Mouse (Mus musculus) adrenal gland, postnatal 4 days (tissue): ENCODE data around the gene Nckap5l. TPM values are rescaled to one million over a fixed set of nuclear protein-coding genes. Genes with fewer than 3 reads are reported as not detected.
A peak's percentile ranks its signal among the peaks of the same experiment; 100 is the strongest.
"Not testable (repeated sequence)": the region's sequence is repeated elsewhere in the genome, so short reads cannot be mapped to it uniquely, and the experiment has no call there.

ENCODE experiments used
- DNase-seq, 2 experiments: peaks; one replicate each; pipeline ENCODE4 v3.0.0; 2021 to 2022; ENCODE audit warnings: low spot score in 2 of 2, mixed read lengths in 2 of 2
- total RNA-seq, 2 experiments: library from RNA; stranded (reverse); gene quantifications; 2 replicates each; pipeline ENCODE4 v1.2.3; 2021

Nckap5l gene
- total RNA-seq, 2 experiments from 2014 or later: 35.7 to 44.5 TPM

DNA sequence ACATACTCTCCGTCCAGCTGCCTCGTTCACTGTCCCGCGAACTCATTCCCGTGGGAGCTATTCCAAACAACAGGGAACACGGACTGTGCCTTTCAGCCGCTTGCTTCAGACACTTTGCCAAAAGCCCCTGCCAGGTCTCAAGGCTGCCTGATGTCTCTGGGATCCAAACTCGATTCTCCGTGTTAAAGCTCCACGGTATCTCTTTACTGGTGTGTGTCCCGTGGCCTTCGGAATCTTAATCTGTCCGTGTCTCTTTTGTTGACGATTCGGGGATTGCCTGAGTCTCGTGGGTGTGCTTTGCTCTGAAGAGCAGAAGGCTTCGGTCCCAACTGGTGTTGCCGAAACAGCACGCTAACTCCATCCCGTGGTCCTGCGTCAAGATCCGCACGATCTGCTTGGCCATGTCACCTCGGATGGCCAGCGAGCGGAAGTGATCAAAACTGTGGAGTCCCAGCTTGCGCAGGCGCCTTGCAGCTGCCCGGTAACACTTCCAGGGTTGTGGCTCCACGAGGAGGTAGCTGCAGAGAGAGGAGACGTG lies 12.7 kb upstream of the Nckap5l start:
- no peak for DNase-seq

DNA sequence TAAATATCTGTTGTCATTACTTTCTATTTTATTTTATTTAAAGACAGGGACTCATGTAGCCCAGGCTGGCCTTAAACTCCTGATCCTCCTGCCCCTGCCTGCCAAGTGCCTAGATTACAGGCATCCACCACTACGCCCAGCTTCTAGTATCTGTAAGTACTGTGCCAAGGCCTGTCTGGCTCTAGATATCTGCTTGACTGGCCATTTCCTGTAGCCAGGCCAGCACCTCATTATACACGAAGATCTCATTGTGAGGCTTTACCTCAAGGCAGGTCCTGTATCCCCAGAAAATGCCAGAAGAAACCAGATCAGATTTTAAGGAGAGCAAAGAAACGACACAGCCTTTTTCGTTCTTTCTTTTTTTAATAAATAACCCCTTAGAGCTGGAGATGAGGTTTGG lies 12.2 kb upstream of the Nckap5l start:
- DNase-seq: no peak

DNA sequence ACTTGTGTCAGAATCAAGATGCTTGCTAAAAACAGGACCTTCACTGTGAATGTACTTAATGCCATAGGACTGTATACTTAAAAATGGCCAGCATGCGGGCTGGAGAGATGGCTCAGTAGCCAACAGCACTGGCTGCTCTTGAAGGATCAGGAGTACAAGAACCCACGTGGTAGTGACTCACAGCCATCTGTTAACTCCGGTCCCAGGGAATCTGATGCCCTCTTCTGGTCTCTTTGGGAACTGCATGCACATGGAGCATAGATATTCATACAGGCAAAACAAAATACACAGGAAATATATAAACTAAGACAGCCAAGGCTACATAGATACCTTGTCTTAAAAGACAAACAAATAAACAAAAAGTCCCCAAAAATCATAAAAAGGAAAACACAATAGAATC lies 11.5 kb upstream of the Nckap5l start:
- peak; percentile 65 to 76 for DNase-seq

DNA sequence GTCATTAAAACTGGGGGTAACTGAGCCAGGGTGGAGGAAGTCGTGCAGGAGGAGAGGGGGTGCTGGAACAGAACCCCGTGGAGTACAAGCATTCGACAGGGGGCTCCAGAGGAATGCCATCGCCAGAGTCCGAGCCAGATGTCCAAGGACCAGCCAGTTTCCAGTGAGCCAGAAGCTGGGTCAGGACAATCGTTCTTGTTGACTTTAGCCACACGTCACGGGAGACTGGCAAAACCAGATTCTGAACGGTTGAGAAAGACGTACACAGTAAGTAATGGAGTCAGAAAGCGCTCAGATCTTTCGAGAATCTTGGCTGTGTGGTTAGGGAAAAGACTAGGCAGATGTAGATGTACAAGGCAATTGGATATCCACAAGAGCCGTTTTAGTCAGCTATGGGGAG lies 5.6 kb upstream of the Nckap5l start:
- no peak for DNase-seq

DNA sequence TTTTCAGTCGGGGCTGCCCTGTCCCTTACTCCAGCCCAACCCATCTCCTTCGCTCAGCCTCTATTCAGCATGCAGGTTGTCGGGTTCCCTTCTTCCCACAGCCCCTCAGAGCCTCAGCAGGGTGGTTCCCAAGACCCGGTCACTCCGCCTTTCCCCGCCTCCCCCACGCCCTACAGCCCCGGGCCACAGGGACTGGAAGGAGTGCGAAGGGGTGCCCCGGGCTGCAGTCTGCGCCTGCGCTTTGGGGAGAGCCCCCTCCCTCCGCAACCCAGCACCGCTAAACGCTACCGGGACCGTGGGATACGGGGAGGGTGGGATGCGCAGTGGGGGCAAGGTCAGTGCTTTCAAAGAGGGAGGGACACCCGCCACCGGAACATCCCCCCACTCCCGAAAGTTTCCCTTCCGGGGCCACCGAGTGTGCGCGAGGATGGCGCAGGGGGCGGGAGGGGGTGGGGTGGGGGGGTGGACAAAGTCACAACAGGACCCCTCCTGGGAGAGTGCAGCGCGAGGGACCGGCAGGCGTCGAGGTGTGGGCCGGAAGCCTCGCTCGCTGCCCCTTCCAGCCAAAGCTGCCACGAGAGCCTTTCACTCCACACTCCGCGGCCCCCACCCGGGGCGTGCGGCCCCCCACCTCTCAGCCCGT lies 464 bp downstream of the Nckap5l start:
- DNase-seq: peak in 1 of 2 experiments; percentile 62

DNA sequence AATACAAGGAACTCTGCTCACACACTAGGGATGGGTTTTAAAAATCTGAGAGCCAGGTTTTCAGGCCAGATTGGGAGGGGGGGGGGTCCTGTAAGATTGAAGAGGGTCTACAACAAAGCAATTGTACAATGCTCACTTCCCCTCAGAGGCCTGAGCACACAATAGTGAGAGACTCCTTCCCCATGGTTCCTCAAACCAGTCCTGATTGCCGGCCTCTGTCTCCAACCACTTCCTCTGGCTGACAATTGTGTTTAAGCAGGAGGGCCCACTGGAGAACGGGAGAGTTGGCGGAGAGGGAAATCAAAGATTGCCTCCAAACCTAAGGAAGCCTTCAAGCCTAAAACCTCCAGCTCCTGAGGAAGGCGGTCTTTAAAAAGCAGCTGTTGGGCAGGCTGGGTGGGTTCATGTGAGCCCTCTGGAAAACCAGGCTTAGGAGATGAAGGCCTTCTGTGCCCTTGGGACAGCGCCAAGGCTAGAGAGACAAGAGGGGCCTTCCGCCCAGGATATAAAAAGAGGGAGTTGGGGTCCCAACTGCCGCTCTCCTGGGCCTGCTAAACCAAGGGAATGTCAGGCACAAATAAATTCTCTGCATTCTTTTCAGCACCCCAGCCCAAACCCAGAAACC lies 1.1 kb downstream of the Nckap5l start:
- no peak for DNase-seq

DNA sequence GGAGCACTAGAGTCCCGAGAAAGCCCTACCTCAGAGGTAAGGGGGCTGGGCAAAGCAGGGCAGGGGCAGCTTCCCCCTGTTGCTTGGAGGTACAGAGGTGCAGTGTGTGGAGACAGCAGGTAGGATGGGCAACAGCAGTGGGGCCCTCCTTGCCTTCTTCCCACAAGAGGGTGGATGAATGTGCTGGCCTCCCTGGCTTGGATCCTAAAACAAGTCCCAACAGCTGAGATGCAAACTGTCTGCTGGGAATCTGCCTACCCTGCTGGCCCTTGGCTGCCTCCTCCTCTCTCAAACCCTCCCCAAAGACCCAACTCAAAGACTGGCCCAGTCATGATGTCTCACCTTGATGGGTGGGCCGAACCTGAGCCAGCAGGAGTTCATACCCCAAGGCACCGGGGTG lies 2.1 kb downstream of the Nckap5l start:
- no peak for DNase-seq

DNA sequence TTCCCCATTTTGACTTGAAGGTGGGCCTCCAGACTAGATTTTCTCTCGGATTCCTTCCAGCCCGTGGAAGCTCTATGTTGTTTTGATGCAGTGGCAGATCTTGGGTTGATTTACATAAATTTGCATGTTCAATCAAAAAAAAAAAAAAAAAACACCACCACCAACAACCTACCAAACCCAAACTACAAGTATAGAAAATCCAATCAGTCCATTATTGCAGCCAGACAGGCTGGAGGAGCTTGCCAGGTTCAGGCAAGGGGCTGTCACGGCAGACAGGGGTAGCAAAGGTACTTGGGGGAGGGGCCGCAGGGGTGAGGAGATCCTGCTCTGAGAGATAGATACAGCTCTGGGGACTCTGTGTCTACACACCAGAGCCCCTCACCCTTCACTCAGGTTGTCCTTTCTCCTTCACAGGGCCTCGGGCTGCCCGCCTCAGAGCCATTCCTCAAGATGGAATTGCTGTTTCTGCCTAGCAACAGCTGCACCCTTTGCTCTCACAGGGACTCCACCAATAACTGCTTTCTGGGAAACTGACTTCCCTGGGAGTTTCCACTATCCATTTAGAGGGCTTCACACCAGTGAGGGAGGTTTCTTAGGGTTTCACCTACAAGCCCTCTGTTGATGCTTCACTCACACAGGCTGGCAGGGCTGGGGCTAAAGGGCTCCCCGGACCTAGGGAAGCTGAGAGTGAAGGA lies 2.8 kb downstream of the Nckap5l start:
- no peak for DNase-seq

DNA sequence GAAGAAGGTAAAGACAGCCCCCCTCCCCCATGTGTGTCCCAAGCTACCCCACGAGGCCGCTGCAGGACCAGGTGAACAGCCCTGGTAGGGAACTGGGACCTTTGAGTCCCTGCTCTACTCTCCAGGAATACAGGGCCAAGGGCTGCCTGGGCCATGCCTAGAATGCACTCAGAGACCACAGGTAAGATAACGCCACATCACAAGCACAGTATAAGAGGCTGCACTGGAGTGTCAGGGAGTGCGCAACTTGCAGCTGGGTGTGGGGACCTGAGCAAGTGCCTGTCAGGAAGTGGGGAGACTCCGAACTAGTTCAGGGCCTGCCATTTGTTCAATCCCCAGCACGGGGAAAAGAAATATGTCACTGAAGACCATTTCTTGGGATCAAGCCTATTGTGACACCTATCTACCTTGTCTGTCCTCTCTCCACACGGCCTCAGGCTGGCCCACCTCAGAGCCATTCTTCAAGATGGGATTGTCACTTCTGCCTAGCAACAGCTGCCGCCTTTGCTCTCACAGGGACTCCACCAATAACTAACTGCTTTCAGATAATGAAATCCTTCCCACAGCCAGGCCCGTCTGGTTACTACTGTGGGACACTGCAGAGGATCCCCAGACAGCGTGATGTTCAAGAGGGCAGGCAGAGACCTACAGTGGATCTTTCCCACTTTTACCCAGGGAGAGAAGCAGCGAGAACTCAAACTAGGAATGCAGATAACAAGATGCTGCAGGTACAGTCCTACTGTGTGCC lies 4.2 kb downstream of the Nckap5l start:
- no peak for DNase-seq

DNA sequence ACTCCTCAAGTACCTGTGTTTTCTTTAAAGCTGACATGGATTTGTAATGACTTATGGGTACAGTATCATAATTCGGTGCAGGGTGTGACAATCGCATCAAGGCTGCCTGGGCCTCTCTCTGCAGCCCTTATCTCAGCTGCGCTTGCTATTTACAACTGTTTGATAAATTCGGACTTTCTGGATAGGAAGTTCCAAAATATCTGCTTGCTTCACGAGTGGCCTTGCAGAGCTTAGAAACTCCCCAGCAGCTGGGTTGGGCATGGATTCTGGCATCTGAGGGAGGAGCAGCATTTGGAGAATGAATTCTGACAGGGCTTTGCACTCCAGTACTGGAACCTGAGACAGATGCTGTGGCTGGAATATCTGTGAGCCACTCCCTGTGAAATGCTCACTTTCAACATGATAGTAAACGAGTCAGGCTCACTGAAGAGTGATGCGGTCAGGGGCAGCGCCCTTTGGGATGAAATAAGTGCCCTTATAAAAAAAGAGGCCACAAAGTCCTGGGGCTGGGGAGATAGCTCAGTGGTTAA lies 7.7 kb downstream of the Nckap5l start:
- no peak for DNase-seq

DNA sequence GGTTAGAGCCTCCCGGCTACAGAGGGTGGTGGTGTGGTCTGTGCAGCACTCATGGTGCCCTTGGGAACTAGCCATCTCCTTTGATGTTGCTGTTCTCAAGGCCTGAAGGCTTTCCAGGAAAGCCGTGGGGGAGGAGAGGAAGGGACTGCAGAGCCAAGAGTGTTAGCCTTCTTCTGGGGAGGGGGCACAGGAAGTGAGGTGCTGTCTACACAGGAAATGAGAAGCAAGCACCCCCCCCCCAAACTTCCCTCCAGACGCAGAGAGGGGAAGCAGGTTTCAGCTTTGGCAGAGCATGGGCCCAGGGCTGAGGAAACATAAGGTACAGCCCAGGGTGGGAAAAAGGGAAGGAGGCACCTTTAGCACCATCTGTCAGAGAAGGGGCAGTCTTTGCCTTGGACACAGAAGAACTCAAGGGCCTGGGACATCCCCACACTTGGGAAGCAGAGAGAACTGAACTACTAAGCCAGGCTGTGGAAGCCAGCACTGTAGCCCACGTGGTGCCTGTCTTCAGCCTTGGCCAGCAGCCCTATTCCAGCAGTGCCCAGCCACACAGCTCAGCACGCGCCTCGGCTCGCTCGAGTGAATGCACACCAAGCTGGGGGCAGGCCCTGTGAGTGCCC lies 8.3 kb downstream of the Nckap5l start:
- DNase-seq: peak in 1 of 2 experiments; percentile 43

DNA sequence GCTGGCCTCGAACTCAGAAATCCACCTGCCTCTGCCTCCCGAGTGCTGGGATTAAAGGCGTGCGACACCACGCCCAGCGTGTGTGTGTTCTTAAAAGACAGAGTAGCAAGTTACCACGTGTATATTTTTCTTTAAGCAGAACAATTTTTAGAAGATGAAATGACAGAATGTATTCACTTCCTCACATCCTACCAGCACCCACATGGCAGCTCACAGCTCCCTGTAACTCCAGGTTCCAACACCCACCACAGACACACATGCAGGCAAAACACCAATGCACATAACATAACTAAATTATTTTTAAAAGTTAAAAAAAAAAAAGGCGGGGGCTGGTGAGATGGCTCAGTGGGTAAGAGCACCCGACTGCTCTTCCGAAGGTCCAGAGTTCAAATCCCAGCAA lies 11.4 kb downstream of the Nckap5l start:
- DNase-seq: not testable (repeated sequence)

DNA sequence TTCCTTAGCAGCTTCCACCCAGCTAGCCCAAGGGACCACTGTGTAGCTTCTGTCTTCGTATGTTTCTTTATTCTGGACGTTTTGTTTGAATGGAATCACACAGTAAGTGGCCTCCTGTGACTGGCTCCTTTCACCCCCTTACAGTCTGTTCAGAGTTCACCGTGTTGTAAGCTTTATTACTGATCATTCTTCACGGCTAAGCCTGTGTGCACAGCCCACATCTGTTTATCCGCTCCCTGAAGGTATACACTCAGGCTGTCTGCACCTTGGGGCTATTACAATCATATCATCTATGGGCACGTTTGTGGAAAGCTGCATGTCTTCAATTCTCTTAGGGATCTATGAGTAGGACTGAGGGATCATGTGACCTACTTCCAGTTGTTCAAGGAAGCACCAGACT lies 12.0 kb downstream of the Nckap5l start:
- DNase-seq: no peak

DNA sequence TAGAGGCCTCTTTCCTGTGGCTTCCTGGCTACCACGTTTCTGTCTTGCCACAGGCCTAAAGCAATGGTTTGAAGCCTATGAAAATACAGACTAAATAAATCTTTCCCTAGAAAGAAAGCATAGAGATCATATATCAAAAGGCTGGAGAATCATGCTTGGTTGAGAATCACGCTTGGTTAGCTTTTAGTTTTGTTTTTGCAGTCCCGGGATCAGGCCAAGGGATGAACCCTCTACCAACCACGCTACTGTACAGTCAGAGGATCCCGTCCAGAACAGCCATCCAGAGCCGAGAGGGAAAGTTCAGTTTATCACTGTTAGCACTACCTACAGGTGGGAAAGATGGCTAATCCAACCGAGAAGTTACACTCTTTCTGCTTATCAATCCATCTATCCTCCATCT lies 15.2 kb downstream of the Nckap5l start:
- no peak for DNase-seq

DNA sequence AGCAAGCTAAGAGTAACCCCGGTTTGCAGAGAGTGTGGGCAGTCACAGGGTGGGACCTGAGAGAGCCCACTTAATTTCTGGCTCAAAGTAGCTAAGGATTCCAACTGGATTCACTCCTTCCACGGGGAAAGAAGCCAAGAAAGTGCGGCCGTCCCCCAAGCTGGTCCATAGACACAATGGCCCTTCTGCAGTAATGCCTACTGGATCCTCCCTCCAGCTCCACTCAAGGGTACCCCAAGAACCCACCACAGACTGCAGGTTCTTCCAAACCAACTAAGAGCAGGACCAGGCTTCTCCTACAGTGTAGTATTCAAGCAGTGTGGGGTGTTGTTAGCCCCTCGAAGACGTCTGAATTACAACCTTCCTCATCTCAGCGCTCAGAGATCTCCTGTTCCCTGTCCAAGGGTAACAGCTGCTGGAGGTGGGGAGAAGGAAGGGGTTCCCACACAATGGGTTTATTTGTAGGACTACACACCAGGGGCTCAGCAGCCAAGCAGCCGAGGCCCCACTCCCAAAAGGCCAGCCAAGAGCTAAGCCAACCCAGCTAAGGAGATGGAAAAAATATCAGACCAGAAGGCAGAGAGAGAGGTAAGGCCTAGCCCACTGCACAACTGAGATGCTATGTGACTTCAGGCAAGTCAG lies 16.6 kb downstream of the Nckap5l start:
- no peak for DNase-seq

DNA sequence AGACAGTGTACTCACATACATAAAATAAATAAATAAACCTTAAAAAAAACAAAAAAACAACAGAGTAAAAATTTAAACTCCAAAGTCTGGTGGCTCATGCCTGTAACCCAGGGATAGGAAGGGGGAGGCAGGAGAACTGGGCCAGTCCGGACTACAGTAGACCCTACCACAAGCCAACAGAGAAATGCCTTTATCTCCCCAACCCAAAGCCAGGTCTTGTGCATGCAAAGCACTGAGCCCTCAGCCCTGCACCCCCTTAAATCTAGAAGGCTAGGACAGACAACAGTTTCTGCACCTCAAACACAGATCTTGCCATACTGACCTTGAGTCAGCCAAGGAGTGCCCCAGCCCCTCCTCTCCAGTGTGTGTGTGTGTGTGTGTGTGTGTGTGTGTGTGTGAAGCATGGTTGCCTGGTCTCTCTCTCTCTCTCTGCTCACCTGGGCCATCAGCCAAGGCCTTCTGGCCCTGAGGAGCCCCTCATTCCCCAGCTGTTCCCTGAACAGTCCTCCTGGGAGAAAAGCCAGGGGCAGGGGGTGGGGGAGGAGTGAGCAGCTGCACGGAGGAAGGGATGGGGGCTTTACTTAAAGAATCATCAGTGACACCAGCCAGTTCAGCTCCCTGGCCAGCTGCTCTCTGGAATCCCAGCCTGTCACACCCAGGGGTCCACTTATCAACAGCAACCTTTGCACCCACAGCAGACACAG lies 17.3 kb downstream of the Nckap5l start:
- DNase-seq: no peak

DNA sequence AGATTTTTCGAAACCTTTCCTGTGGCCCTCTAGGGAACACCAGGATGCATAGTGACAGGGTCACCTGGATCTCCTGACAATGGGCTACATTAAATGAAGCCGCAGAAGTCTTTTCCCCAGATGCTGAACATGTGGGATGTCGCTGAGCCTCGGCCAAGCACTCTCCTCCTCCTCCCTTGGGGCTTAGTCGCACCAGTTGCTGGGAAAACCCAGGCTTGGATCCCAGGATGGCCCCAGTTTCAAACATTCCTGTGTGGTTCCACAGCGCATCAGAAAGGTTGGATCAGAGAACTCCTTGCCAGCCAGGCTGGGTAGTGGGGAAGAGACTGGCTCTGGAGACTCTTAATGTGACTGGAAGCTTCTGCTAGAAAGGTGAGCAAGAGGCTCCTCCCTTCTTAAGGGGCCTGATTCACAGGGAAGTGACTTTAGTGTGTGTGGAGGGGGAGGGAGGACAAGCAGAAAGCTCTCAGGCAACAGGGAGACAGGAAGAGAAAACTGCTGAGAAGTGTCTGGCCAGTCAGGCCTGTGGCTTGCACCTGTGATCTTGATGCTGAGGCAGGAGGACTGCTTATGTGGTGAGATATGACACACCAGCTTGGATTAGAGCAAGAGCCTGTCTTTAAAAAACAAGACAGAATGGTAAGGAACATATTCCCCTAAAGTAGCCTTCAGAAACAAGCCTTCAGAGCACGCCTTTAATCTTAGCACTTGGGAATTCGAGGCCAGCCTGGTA lies 18.4 kb downstream of the Nckap5l start:
- DNase-seq: no peak

DNA sequence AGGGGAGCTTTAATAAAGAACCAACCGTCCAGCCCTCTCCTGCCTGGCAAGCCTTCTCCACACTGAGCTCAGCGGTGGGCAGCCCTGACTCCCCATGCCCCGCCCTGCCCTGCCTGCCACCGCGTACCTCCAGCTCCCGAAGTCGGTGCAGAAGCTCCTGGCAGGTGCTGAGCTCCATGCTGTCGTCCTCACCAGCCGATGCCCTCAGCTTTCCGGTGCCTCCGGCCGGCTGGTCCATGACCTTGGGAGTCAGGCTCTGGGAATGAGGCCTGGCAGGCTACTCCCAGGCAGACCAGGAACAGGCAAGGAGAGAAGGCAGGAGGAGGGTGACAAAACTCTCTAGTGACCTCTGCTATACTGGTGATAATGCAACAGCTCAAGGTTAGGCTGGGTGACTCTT lies 23.6 kb downstream of the Nckap5l start:
- DNase-seq: peak in 1 of 2 experiments; percentile 49

DNA sequence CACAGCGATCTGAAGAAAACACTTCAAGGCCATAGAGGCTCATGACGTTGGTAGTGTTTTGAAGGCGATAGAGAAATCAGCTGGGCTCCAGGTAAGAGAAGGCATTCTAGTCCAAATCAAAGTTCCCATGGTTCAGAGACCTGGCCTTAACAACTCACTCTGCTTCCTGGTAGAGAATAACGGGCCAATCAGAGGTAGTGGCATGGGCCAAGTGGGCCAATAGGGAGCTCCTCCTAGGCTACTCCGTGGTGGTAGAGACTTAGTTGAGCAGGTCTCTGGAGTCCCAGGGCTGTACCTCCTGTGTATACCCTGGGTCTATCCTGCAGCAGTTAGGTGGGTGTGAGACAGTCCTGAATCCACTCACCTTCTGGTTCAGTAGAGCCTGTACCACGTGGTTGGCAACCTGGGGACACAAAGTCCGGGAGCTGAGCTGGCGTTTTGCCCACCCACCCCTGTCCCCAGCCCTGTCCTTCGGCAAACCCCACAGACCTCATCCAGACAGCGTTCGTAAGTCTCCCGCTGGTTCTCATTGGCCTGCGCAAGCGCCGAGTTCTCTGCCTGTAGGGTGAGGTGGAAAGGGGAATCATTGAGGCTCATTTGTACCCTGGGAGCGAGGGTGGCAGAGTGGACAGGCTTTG lies 24.3 kb downstream of the Nckap5l start:
- no peak for DNase-seq
